Mouse (Mus musculus): ENCODE measurements at regions not wholly inside any gene's neighbourhood (a gene's known extent, or its start where the extent isn't known, plus 50 kb on each side); places are given as distances from the start of the nearest gene placed in this dataset.

- DNase-seq = peak; percentile 4
These were observed 900.8 kb downstream of the Mat2b start for GRCm38 (mm10) chr11:39794183-39794652.

DNA sequence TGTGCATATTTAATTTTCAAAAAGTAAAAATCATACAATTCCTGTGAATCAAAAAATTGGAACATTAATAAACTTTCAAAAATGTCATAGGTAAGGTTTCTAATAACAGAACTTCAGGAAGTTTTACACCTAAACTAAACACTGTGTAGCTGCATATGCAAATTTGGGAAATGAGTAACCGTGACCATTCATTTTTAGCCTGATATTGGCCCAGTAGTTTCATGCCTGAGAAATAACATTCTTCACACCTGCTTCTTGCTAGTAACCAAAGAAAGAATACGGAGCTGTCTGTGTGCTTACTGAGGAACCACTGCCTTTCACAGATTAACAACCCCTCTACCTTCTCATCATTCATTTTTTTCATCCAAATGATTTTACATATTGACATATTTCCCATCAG, 902.9 kb downstream of the Mat2b start:
- no peak for DNase-seq

Data from right cerebral cortex, postnatal 14 days (tissue).